Mouse (Mus musculus): ENCODE measurements at regions not wholly inside any gene's neighbourhood (a gene's known extent, or its start where the extent isn't known, plus 50 kb on each side); places are given as distances from the start of the nearest gene placed in this dataset.

GRCm38 (mm10) chr15:96776476-96777075 is 77.0 kb upstream of the Slc38a2 start:
- TF ChIP-seq EP300 (IDR thresholded peaks at IDR 0.05; ENCODE audit: low read depth) (no peak), CTCF (IDR thresholded peaks at IDR 0.05; ENCODE audit: low read depth) (no peak)

Measured in liver, embryonic 14.5 days (tissue).